Mouse (Mus musculus): ENCODE measurements at regions not wholly inside any gene's neighbourhood (a gene's known extent, or its start where the extent isn't known, plus 50 kb on each side); places are given as distances from the start of the nearest gene placed in this dataset.

- DNase-seq = no peak
Observed at GRCm38 (mm10) chr16:50010074-50010473, 209.7 kb downstream of the Cd47 start.

GRCm38 (mm10) chr16:50010532-50010971 lies 210.2 kb downstream of the Cd47 start:
- peak; percentile 97 for DNase-seq

- DNase-seq = no peak
Observed at GRCm38 (mm10) chr16:50023885-50024284, 223.6 kb downstream of the Cd47 start.

- DNase-seq = no peak
Observed at GRCm38 (mm10) chr16:50026100-50026884, 226.0 kb downstream of the Cd47 start.

GRCm38 (mm10) chr16:50027189-50027588 lies 226.9 kb downstream of the Cd47 start:
- DNase-seq = no peak

GRCm38 (mm10) chr16:50029711-50030110 lies 229.4 kb downstream of the Cd47 start:
- DNase-seq = no peak

GRCm38 (mm10) chr16:50030355-50030754 lies 230.0 kb downstream of the Cd47 start:
- DNase-seq = peak; percentile 67

GRCm38 (mm10) chr16:50030905-50031369 lies 230.6 kb downstream of the Cd47 start:
- DNase-seq = peak; percentile 71

GRCm38 (mm10) chr16:50032798-50033197 lies 232.5 kb downstream of the Cd47 start:
- DNase-seq = no peak

- no peak for DNase-seq
Observed at GRCm38 (mm10) chr16:50036296-50036734, 236.0 kb downstream of the Cd47 start.

GRCm38 (mm10) chr16:50044103-50044502 lies 243.8 kb downstream of the Cd47 start:
- DNase-seq = no peak

GRCm38 (mm10) chr16:50045552-50046547 lies 245.5 kb downstream of the Cd47 start:
- DNase-seq = peak; percentile 96

- peak; percentile 56 for DNase-seq
Observed at GRCm38 (mm10) chr16:50063540-50063939, 263.2 kb downstream of the Cd47 start.

GRCm38 (mm10) chr16:50065336-50066082 lies 265.2 kb downstream of the Cd47 start:
- DNase-seq = no peak

GRCm38 (mm10) chr16:50069033-50069432 lies 268.7 kb downstream of the Cd47 start:
- no peak for DNase-seq

GRCm38 (mm10) chr16:50070728-50071127 lies 270.4 kb downstream of the Cd47 start:
- DNase-seq = no peak

- DNase-seq = no peak
Observed at GRCm38 (mm10) chr16:50072853-50073360, 272.6 kb downstream of the Cd47 start.

GRCm38 (mm10) chr16:50073979-50074378 lies 273.6 kb downstream of the Cd47 start:
- no peak for DNase-seq

GRCm38 (mm10) chr16:50075641-50076040 lies 275.3 kb downstream of the Cd47 start:
- DNase-seq = no peak

- DNase-seq = no peak
Observed at GRCm38 (mm10) chr16:50081511-50081910, 281.2 kb downstream of the Cd47 start.

- DNase-seq = no peak
Observed at GRCm38 (mm10) chr16:50092318-50092717, 292.0 kb downstream of the Cd47 start.

- DNase-seq = no peak
Observed at GRCm38 (mm10) chr16:50092780-50093179, 292.4 kb downstream of the Cd47 start.
